ENCODE assay signal across 8 mouse cellular contexts in the genomic region with DNA sequence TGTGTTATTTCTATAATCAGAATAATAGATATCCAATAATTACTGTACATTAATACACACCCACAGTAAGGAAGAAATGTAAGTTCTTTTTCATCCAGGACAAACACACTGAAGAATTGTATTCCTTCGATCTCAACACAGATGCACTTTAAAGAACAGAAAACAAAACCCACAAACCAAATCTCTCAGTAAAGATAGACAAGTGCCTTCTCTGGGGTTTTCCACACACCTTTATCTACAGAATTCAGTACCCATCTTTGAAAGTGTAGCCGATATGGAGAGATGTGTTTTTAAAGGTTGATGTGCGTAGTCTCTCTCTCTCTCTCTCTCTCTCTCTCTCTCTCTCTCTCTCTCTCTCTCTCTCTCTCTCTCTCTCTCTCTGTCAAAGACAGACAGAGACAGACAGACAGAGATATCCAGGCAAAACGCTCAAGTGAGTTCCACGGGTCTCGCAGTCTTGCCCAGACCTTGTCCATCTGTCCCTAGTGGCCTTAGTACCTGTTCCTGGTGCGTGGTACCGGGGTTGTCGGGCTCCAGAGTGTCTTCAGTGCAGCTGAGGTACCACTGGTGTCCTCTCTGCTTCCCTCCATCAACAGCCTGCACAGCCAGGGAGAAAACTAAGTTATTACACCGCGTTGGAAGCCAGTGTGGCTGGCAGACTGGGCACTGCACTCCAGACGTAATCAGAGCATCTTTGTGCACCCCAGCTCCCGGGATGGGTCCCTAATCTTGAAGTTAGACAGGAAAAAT. TPM values are rescaled to one million over a fixed set of nuclear protein-coding genes. Genes with fewer than 3 reads are reported as not detected.
DNase-seq lines count a peak whose midpoint lies in the region; ATAC-seq lines count a peak whose summit lies in the region.

No protein-coding gene starts in this region.

- H3K4me1 ChIP-seq in brown adipose tissue, adult 24 weeks (ENCODE audit: control insufficient read depth, insufficient read depth, insufficient read length, low read length), result no peaks in the 10 kb centered on the region
- H3K4me1 ChIP-seq in midbrain, embryonic 14.5 days (ENCODE audit: control insufficient read depth, insufficient read depth, low read length), result peaks cover 7% of the 10 kb centered on the region; the same call in 1 of the 2 replicates

- no peaks in the 10 kb centered on the region for H3K9me3 ChIP-seq in midbrain, embryonic 14.5 days (ENCODE audit: control insufficient read depth, low read length)

- ATAC-seq in inflammation-experienced regulatory T-cells, adult 6 months, result peak; percentile 19
- ATAC-seq in midbrain, embryonic 14.5 days (ENCODE audit: low FRiP score, low TSS enrichment), result no peak
- ATAC-seq in erythroblast, adult 5-6 weeks (replicated peaks; ENCODE audit: low FRiP score, poor library complexity, severe bottlenecking), result no peak

- H3K27ac ChIP-seq in brown adipose tissue, adult 24 weeks (replicated peaks; ENCODE audit: low read depth, low read length), result no peak overlapping the region
- no peak overlapping the region for H3K27ac ChIP-seq in midbrain, embryonic 14.5 days (replicated peaks; ENCODE audit: low read depth, low read length)

- WGBS in midbrain, embryonic 14.5 days, result 43% methylated on average over 13 of the region's 13 CpGs

- H3K4me3 ChIP-seq in brown adipose tissue, adult 24 weeks (ENCODE audit: insufficient read depth, low read depth, low read length), result peak overlapping the region; percentile 64
- H3K4me3 ChIP-seq in midbrain, embryonic 14.5 days (replicated peaks; ENCODE audit: low read depth, low read length), result peak overlapping the region; percentile 70

- H3K27me3 ChIP-seq in midbrain, embryonic 14.5 days (ENCODE audit: control insufficient read depth, insufficient read depth, low read length), result peaks cover 21% of the 10 kb centered on the region

- H3K36me3 ChIP-seq in midbrain, embryonic 14.5 days (ENCODE audit: control insufficient read depth, insufficient read depth, low read length), result no peaks in the 10 kb centered on the region

- H3K9ac ChIP-seq in midbrain, embryonic 14.5 days (replicated peaks; ENCODE audit: low read length), result peak overlapping the region; percentile 60; the same call in 1 of the 2 replicates

- peak; percentile 14 for DNase-seq in kidney, adult 11 months
- DNase-seq in kidney, adult 9 months, result no peak
- DNase-seq in midbrain, embryonic 14.5 days, result no peak
- DNase-seq in layer of hippocampus, adult 9-11 months, result no peak
- DNase-seq in right cerebral cortex, postnatal 14 days, result no peak

- peak overlapping the region; percentile 94 for H3K4me2 ChIP-seq in midbrain, embryonic 14.5 days (ENCODE audit: low read length)

RNA-seq across cellular contexts. Expression of gene St8sia6, which starts 1.4 kb away (rescaled TPM):
- 1.1 TPM in 2 replicates for polyA plus RNA-seq in brown adipose tissue, adult 24 weeks (2012; ENCODE audit: insufficient read depth, insufficient read length, missing spikeins)
- 10 to 100 TPM in 2 of 3 experiments, under 1 TPM in 1; 0.88 to 17.6 (median 14.3) TPM for polyA plus RNA-seq in inflammation-experienced regulatory T-cells, adult 6 months (2017; shearing (Covaris generic))
- polyA plus RNA-seq in midbrain, embryonic 14.5 days (2014; fragmentation: Nextera tagmentation; extraction: Ambion mirVana), result 0.63 and 1.5 TPM in 2 replicates
- total RNA-seq in erythroblast, adult 5-6 weeks (2015; ENCODE audit: low replicate concordance), result 0.21 and 2.7 TPM in 2 replicates
- 0.17 and 0.56 TPM in 2 replicates for total RNA-seq in erythroblast, adult 5-6 weeks (2017; ENCODE audit: low replicate concordance)
